Mouse (Mus musculus) lung, postnatal 0 days (tissue): ENCODE results near the gene Usp20. TPM values are rescaled to one million over a fixed set of nuclear protein-coding genes. Genes with fewer than 3 reads are reported as not detected.

ENCODE experiments used
- ATAC-seq: fragments of 200-750 bp; cut with Nextera tagmentation; 2 replicates; pipeline ENCODE4 v1.8.0; 2017; ENCODE audit warnings: moderate library complexity
- DNase-seq: peaks from one replicate; pipeline ENCODE4 v3.0.0-alpha.2; 2016; ENCODE audit warnings: low spot score
- H3K27ac ChIP-seq: fragments of 300-500 bp; sonication (generic); 2 replicates; pipeline ENCODE4 v1.5.1; 2014; ENCODE audit warnings: antibody characterized with exemption, mild to moderate bottlenecking, low read length, mixed read lengths
- H3K27me3 ChIP-seq: fragments of 300-500 bp; sonication (generic); replicated peaks from 2 replicates; pipeline ENCODE4 v1.6.1; 2014; ENCODE audit warnings: low read length, mixed read lengths; ENCODE audit not compliant: insufficient read depth
- H3K36me3 ChIP-seq: fragments of 300-500 bp; sonication (generic); 2 replicates; pipeline ENCODE4 v1.6.1; 2014; ENCODE audit warnings: low read length, mixed read lengths; ENCODE audit not compliant: insufficient read depth
- H3K4me1 ChIP-seq: fragments of 300-500 bp; sonication (generic); 2 replicates; pipeline ENCODE4 v1.6.1; 2014; ENCODE audit warnings: antibody characterized with exemption, low read depth, low read length, mixed read lengths; ENCODE audit not compliant: insufficient read depth
- H3K4me2 ChIP-seq: fragments of 300-500 bp; sonication (generic); replicated peaks from 2 replicates; pipeline ENCODE4 v1.6.1; 2014; ENCODE audit warnings: low read depth, mild to moderate bottlenecking, low read length, moderate library complexity, mixed read lengths
- H3K4me3 ChIP-seq: fragments of 300-500 bp; sonication (generic); 2 replicates; pipeline ENCODE4 v1.5.1; 2014; ENCODE audit warnings: low read depth, low read length
- H3K9ac ChIP-seq: fragments of 300-500 bp; sonication (generic); replicated peaks from 2 replicates; pipeline ENCODE4 v1.6.1; 2014; ENCODE audit warnings: low read depth, mild to moderate bottlenecking
- H3K9me3 ChIP-seq: fragments of 300-500 bp; sonication (generic); 2 replicates; pipeline ENCODE4 v1.6.1; 2016; ENCODE audit warnings: low read length, mixed read lengths
- CTCF ChIP-seq: IDR thresholded peaks from 2 replicates; pipeline ENCODE4 v1.5.1; 2016; ENCODE audit warnings: antibody characterized with exemption, mild to moderate bottlenecking
- EP300 ChIP-seq: IDR thresholded peaks from 2 replicates; pipeline ENCODE4 v1.6.1; 2016; ENCODE audit warnings: antibody characterized with exemption, mild to moderate bottlenecking, control low read depth
- WGBS: fragments of 180-500 bp; shearing (Covaris S2); extraction: QIAGEN DNeasy Blood & Tissue Kit; methylation state at CpG from one replicate; pipeline ENCODE4 v1.1.7; 2014; 5-methylcytosine and 5-hydroxymethylcytosine counted together
- polyA plus RNA-seq: library from polyadenylated mRNA; unstranded; fragments of >200 nt; fragmentation: Nextera tagmentation; extraction: Ambion mirVana; gene quantifications from 2 replicates; pipeline ENCODE4 v1.2.1, GENCODE M21; 2015

Gene Usp20
- polyA plus RNA-seq, 1 experiment from 2014 or later = 8.4 TPM

- WGBS = 77% methylated on average over 11 of the region's 11 CpGs
Observed at GRCm38 (mm10) chr2:31066019-31066789, 84.1 kb downstream of the Usp20 start.

DNA sequence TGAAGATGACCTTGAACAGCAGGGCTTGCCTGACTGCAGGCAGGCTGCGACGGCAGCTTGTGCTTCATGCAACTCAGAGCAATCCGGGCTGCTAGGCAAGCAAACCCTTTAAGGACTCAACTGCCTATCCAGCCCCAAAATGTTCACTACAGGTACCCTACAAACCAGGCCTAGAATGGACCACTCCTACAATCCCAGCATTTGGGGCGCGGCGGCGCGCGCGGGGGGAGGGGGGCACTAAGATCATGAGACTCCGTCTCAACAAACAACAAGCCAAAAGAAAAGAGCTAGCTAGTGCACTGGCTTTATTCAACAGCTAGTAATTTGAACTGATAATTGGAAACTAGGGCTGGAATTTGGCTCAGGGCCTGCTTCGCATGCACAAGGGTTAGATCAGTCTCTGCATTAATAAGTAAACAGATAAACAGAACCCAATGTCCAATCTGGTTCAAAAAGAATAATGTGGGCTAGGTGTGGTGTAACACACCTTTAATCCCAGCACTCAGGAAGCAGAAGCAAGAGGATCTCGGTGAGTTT lies 85.0 kb downstream of the Usp20 start:
- no peak overlapping the region for H3K27ac ChIP-seq
- no peak overlapping the region for H3K9ac ChIP-seq
- TF ChIP-seq CTCF = no peak
- TF ChIP-seq EP300 = no peak
- ATAC-seq (no peak), DNase-seq (no peak)
- no peaks in the 10 kb centered on the region for H3K36me3 ChIP-seq
- H3K27me3 ChIP-seq = no peaks in the 10 kb centered on the region
- no peaks in the 10 kb centered on the region for H3K4me1 ChIP-seq
- H3K4me2 ChIP-seq = no peak overlapping the region
- H3K9me3 ChIP-seq = no peaks in the 10 kb centered on the region
- no peak overlapping the region for H3K4me3 ChIP-seq
- WGBS = 89% methylated on average over 13 of the region's 13 CpGs

More at GRCm38 (mm10) chr2:31066019-31066789, 84.1 kb downstream of the Usp20 start:
- Histone ChIP-seq H3K9me3 (no peaks in the 10 kb centered on the region), H3K9ac (no peak overlapping the region), H3K36me3 (no peaks in the 10 kb centered on the region), H3K4me1 (no peaks in the 10 kb centered on the region), H3K27me3 (no peaks in the 10 kb centered on the region), H3K4me3 (no peak overlapping the region), H3K27ac (no peak overlapping the region), H3K4me2 (no peak overlapping the region)
- ATAC-seq (no peak), DNase-seq (no peak)
- TF ChIP-seq EP300 (no peak), CTCF (no peak)

DNA sequence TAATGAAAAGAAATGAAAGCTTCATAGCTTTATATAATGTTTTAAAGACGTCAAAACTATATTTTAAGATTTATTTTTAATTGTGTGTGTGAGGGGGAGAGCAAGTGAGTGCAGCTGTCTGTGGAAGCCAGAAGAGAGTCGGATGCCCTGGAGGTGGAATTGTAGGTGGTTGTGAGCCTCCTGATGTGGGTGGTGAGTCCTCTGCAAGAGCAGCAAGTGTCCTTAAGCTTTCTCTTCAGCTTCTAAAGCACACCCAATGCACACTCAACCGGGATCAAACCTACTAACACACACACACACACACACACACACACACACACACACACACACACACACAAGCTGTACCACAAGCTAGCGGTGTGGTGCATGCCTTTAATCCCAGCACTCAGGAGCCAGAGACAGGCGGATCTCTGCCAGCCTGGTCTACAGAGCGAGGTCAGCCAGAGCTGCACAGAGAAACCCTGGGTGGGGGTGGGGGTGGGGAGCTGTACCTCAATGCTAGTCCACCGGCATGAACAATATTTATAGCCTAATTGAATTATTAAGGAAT lies 85.7 kb downstream of the Usp20 start:
- TF ChIP-seq EP300 (no peak), CTCF (no peak)
- Histone ChIP-seq H3K4me1 (no peaks in the 10 kb centered on the region), H3K9ac (no peak overlapping the region), H3K4me3 (no peak overlapping the region), H3K9me3 (no peaks in the 10 kb centered on the region), H3K36me3 (no peaks in the 10 kb centered on the region), H3K27ac (0 out of 2 replicates have a peak overlapping the region, but pooled peaks have one; percentile 14), H3K27me3 (no peaks in the 10 kb centered on the region), H3K4me2 (no peak overlapping the region)
- no peak for DNase-seq
- 77% methylated on average over 7 of the region's 7 CpGs for WGBS
- ATAC-seq = no peak

DNA sequence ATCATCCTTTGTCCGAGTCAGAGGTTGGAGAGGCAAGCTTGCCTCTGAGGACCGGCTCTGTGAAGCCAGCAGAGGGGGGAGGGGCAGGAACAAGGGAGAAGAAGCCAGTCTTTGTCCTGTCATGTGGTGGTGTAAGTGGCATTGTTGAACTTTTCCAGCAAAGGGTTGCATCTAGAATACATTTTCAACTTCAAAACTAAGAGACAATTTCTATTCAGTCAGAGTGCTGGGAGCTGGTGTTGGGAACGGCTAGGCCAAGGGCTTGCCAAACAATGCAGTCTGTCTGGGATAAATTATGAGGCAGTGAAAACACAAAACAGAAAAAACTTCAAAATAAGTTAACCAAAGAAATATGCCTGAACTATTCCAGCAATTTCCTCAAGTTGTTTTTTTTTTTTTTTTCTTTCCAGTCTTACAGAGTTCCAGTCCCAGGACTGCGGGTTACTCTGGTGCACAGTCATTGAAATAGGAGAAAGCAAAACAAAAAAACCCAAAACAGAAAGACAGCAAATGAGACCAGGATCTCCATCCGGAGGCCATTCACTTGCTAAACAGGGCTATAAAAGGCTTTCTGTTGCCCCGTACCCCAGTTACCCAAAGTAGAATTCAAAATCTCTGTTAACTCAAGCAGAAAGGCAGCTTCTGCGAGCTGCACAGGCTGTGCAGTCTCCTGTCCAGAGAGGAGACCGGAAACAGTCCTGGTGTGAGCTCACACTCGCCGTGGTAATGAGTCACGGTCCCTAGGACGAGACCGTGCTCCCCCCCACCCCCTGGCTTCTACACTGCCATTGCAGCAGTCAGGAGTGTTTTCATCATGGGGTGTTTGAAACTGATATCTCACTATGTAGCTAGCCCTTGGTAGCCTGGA lies 86.4 kb downstream of the Usp20 start:
- Histone ChIP-seq H3K4me1 (no peaks in the 10 kb centered on the region), H3K9me3 (no peaks in the 10 kb centered on the region), H3K9ac (no peak overlapping the region), H3K36me3 (no peaks in the 10 kb centered on the region), H3K4me2 (no peak overlapping the region), H3K4me3 (no peak overlapping the region), H3K27ac (0 out of 2 replicates have a peak overlapping the region, but pooled peaks have one; percentile 14), H3K27me3 (no peaks in the 10 kb centered on the region)
- peak; percentile 37; the same call in 1 of the 2 replicates for ATAC-seq
- 52% methylated on average over 13 of the region's 13 CpGs for WGBS
- no peak for TF ChIP-seq CTCF
- TF ChIP-seq EP300 = no peak
- DNase-seq = peak; percentile 32

- no peak for TF ChIP-seq CTCF
- TF ChIP-seq EP300 = no peak
- 82% methylated on average over 4 of the region's 4 CpGs for WGBS
Observed at GRCm38 (mm10) chr2:31069114-31069445, 87.0 kb downstream of the Usp20 start.

DNA sequence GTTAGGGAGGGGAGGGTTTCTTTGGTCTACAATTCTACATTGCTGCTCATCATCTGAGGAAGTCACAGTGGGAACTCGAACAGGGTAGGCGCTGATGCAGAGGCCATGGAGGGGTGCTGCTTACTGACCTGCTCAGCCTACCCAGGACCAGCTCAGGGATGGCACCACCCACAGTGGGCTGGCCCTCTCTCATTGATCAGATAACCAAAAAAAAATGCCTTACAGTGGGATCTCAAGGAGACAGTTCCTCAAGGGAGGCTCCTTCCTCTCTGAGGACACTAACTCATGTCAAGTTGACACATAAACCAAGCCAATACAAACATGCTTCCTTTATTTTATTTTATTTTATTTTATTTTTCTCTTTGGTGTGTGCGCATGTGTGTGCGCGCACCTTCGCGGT lies 87.4 kb downstream of the Usp20 start:
- no peak for DNase-seq
- H3K4me3 ChIP-seq = no peak overlapping the region

More at GRCm38 (mm10) chr2:31069114-31069445, 87.0 kb downstream of the Usp20 start:
- H3K36me3 ChIP-seq = no peaks in the 10 kb centered on the region
- no peak overlapping the region for H3K27ac ChIP-seq
- ATAC-seq (no peak), DNase-seq (no peak)
- H3K27me3 ChIP-seq = no peaks in the 10 kb centered on the region
- H3K4me2 ChIP-seq = no peak overlapping the region
- no peaks in the 10 kb centered on the region for H3K9me3 ChIP-seq
- no peak overlapping the region for H3K4me3 ChIP-seq
- H3K9ac ChIP-seq = no peak overlapping the region
- no peaks in the 10 kb centered on the region for H3K4me1 ChIP-seq

More for the DNA sequence above, 87.4 kb downstream of the Usp20 start:
- 94% methylated on average over 7 of the region's 7 CpGs for WGBS
- no peaks in the 10 kb centered on the region for H3K9me3 ChIP-seq
- no peaks in the 10 kb centered on the region for H3K36me3 ChIP-seq
- H3K9ac ChIP-seq = no peak overlapping the region
- no peaks in the 10 kb centered on the region for H3K27me3 ChIP-seq
- no peak overlapping the region for H3K4me2 ChIP-seq
- no peaks in the 10 kb centered on the region for H3K4me1 ChIP-seq
- no peak for ATAC-seq
- H3K27ac ChIP-seq = no peak overlapping the region
- no peak for TF ChIP-seq EP300
- no peak for TF ChIP-seq CTCF

Other genes with a start within 250 kb of the Usp20 start
- 0.47 and 0.94 TPM in 2 replicates for gene 1700001O22Rik, start 178.6 kb upstream of the Usp20 start, polyA plus RNA-seq
- gene Ntmt1, start 174.5 kb upstream of the Usp20 start, polyA plus RNA-seq = 49.4 and 50.7 TPM in 2 replicates
- 24.9 and 26.1 TPM in 2 replicates for gene Asb6, start 151.9 kb upstream of the Usp20 start, polyA plus RNA-seq
- 2.9 and 4.3 TPM in 2 replicates for gene Prrx2, start 147.3 kb upstream of the Usp20 start, polyA plus RNA-seq
- gene Ptges, start 52.4 kb upstream of the Usp20 start, polyA plus RNA-seq = 20.0 and 29.8 TPM in 2 replicates
- 23.3 and 24.6 TPM in 2 replicates for gene Tor1b, start 29.3 kb upstream of the Usp20 start, polyA plus RNA-seq
- gene Tor1a, start 14.3 kb upstream of the Usp20 start, polyA plus RNA-seq = 54.6 and 57.5 TPM in 2 replicates
- gene BC005624, start 78 bp upstream of the Usp20 start, polyA plus RNA-seq = 41.0 and 43.6 TPM in 2 replicates
- 7.2 and 10.0 TPM in 2 replicates for gene Fnbp1, start 159.7 kb downstream of the Usp20 start, polyA plus RNA-seq
- 26.2 TPM in 2 replicates for gene Gpr107, start 170.0 kb downstream of the Usp20 start, polyA plus RNA-seq